Mouse (Mus musculus): ENCODE measurements around the gene H2-Eb2.

- TF ChIP-seq HCFC1 (IDR thresholded peaks at IDR 0.05; ENCODE audit: borderline replicate concordance, insufficient read depth, low read length) (no peak), ZNF384 (IDR thresholded peaks at IDR 0.05; ENCODE audit: low read depth, low read length) (no peak), ZC3H11A (IDR thresholded peaks at IDR 0.05; ENCODE audit: borderline replicate concordance, low read depth, low read length) (no peak), MAFK (IDR thresholded peaks at IDR 0.05; ENCODE audit: insufficient read depth, low read depth, low read length) (no peak), CHD2 (IDR thresholded peaks at IDR 0.05; ENCODE audit: low read depth, low read length) (no peak)
These were observed 59.2 kb downstream of the H2-Eb2 start for GRCm38 (mm10) chr17:34384699-34385098.
